Mouse (Mus musculus) gastrocnemius, postnatal 10 days (tissue): ENCODE measurements around the gene Gjb5. TPM values are rescaled to one million over a fixed set of nuclear protein-coding genes. Genes with fewer than 3 reads are reported as not detected.
A peak's percentile ranks its signal among the peaks of the same experiment; 100 is the strongest.

Experiments
- DNase-seq: peaks from one replicate; pipeline ENCODE4 v3.0.0; 2021; ENCODE audit warnings: mixed read lengths
- long read RNA-seq, 2 experiments: library from polyadenylated mRNA; stranded (forward); transcript quantifications; one replicate each; pipeline ENCODE4 v2.0.0; 2021
- total RNA-seq, 2 experiments: library from RNA; stranded (reverse); gene quantifications; 2 replicates each; pipeline ENCODE4 v1.2.3; 2021

Gjb5 gene
- total RNA-seq, result under 1 TPM; 0.26 to 0.38 TPM
- long read RNA-seq, experiment 1, partial matches to known transcripts, result 0 of 1 reads
- long read RNA-seq, experiment 1, other reads (novel, unspliced or antisense), result 0 of 1 reads
- long read RNA-seq, experiment 2, result 0 reads

DNA sequence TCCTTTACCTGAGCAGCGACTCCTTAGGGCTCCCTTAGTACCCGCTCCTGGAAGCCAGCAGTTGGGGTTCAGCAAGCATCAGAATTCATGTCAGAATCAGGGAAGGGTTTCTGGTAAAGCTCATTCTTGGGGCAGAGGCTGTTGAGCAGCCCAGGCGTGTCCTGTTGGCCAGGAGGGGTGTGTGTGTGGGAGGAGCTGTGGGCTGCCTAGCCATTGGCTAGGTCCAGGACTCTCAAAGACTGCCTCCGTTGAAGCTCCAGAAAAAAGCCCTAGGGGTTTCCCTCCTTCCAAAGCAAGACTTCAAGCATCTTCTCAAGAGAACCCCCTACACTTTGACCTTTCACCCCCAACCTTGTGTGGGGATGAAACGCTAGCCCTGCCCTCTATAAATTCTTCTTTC is at the start of gene Gjb5:
Gene Gjb5, minus strand, starts transcription at position 164 of the 400 bp plus-strand sequence.
- DNase-seq, result no peak

GRCm38 (mm10) chr4:127402614-127403013 is 44.6 kb upstream of the Gjb5 start:
- no peak for DNase-seq

DNA sequence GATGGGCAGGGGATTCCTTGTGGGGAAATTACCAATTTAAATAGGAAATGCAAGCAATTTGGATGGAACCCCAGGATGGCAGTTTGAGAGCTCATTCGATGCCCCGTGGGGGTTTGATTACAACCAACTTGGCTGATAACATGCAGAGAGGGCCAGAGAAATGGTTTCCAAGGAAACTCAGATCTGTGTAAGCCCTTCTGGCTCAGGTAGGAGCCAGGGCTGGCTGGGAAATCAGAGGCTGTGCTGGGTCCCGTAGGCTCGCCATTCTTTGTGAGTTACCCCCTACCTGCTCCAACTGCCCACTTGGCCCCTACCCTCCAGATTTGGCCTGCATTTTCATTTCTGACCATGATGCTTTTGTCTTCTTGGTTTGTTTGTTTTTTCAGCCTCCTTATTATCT is 44.2 kb upstream of the Gjb5 start:
- no peak for DNase-seq

GRCm38 (mm10) chr4:127400165-127401145 is 42.5 kb upstream of the Gjb5 start:
- peak; percentile 18 for DNase-seq

DNA sequence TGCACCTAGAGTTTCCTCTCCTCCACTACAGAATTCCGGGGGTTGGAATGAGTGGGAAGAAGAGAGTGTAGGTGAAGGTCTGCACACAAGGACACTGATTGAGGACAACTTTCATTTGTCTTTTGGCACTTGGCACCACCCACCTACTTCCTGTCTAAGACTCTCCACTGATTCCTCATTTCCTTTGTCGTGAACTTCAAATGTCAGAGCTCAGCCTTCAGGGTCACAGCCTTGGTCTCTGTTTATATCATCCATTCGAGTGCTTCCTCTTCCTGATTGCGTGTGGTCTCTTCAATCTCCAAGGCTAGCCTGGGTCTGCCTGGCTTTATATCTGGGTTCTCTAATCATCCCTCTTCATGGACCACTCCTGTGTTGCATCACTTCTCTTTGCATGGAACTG is 37.6 kb upstream of the Gjb5 start:
- no peak for DNase-seq

DNA sequence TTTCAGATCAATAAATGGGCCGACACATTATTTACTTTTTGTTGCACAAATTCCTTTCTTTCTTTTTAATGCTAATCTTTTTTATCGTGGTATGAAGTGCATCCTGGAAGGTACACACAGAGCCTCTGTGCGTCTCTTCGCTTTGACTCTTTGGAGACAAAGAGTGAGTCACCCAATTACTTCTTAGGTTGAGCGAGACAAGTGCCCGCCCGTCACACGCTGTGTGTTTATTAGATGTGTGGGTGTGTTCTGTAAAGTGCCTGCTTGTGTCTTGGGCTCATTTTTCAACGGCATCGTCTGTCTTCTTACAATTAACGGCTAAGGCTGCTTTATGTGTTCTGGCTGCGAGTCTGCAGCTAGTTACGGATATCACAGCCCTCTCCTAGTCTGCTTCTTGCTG is 31.7 kb upstream of the Gjb5 start:
- DNase-seq, result no peak

GRCm38 (mm10) chr4:127377344-127377743 is 19.4 kb upstream of the Gjb5 start:
- DNase-seq, result no peak

GRCm38 (mm10) chr4:127375541-127376177 is 17.7 kb upstream of the Gjb5 start:
- no peak for DNase-seq

DNA sequence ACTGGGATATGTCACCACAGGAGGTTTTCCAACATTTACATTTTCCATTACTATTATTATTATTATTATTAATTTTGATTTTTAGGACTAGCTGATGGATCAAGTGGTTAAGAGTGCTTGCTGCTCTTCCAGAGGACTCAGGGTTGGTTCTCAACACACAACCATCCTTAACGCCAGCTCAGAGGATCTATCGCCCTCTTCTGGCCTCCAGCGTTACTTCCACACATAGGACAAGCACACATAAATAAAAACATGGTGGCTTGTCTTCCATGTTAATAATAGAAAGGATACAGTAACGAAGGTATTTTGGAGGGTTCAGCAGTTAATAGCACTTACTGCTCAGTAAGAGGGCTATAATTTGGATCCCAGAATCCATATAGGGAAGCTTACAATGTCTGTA is 16.7 kb upstream of the Gjb5 start:
- no peak for DNase-seq

- DNase-seq, result no peak
Observed at GRCm38 (mm10) chr4:127373491-127373890, 15.5 kb upstream of the Gjb5 start.

GRCm38 (mm10) chr4:127371546-127371945 is 13.6 kb upstream of the Gjb5 start:
- no peak for DNase-seq

DNA sequence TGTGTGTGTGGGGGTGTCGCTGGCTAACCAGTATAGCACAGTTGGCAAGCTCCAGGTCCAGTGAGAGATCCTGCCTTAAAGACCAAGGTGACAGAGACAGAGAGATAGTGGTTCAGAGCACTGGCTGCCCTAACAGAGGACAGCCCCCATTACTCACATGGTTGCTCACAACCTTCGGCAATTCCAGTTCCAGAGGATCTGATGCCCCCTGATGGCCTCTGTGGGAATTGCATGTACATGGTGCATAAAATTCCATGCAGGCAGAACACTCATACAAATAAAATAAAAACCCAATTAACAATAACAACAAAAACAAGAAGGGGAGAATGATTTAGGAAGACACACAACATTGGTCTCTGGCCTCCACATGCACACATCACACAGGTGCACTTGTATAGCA is 12.5 kb upstream of the Gjb5 start:
- DNase-seq, result no peak

- DNase-seq, result peak; percentile 70
Observed at GRCm38 (mm10) chr4:127368379-127368973, 10.5 kb upstream of the Gjb5 start.

DNA sequence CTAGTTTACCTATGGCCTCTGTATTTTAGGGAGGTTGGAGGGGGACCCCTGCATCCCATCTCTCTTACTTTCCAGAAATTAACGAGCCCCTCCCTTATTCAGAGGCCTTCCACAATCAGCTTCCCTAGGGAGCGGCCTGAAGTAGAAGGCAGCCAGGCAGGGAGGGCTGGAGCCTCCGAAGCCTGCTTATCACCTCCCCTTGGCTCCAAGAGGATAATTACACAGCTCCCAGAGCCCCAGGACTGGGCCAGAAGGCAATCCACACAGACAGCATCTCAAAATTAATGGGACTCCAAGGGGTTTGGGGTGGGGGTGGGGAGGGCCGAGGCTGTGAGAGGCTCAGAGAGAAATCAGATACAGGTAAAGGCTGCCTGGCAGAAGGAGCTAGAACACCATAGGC is 7.9 kb upstream of the Gjb5 start:
- no peak for DNase-seq

DNA sequence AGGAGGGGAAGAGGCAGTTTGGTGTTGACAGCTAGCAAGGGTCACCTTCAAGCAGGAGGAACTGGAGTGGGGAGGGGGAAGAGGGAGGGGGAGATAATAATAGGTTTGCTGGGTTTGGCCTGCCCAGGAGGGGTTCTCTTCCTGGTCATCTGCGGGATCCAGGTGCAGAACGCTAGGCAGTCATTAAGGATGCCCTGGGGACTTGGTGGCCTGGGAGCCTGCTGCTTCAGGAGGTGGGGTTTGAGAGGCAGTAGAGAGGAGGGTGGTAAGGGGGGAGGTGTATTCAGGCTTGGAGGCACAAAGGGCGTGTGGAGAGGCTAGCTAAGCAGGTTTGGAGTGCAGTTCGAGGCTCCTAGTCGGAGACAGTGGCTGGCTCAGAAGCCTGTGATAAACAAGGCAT is 7.5 kb upstream of the Gjb5 start:
- no peak for DNase-seq

- DNase-seq, result no peak
Observed at GRCm38 (mm10) chr4:127364431-127364830, 6.5 kb upstream of the Gjb5 start.

GRCm38 (mm10) chr4:127363331-127363730 is 5.3 kb upstream of the Gjb5 start:
- no peak for DNase-seq

GRCm38 (mm10) chr4:127362520-127362919 is 4.5 kb upstream of the Gjb5 start:
- no peak for DNase-seq

GRCm38 (mm10) chr4:127354506-127355485 is 3.2 kb downstream of the Gjb5 start:
- DNase-seq, result no peak

- no peak for DNase-seq
Observed at GRCm38 (mm10) chr4:127353951-127354438, 4.0 kb downstream of the Gjb5 start, which contains the start of gene Gjb4. Gene Gjb4 (minus strand): TSS chr4:127354081.

- DNase-seq, result no peak
Observed at GRCm38 (mm10) chr4:127352594-127352993, 5.4 kb downstream of the Gjb5 start.
